Mouse (Mus musculus): ENCODE data around the gene 1700122O11Rik.

DNA sequence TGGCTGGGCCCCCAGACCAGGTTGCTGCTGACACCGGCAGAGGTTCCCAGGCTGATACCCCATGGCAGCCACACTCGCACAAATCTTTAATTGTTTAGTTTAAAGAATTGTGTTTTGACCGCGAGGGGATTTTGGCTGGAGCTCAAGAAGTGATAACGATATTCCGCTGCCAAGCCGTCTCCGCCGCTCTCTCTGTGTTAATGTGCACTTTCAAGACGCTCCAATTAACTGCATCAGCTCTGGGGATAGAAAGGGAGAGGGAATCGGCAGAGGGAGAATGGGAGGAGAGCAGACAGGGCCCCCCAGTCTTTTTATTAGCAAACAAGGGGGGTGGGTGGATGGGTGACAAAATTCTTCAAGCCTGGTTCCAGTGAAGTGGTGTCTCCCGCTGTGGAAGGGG, 8.9 kb downstream of the 1700122O11Rik start:
- no peak for TF ChIP-seq CTCF (IDR thresholded peaks at IDR 0.05; ENCODE audit: insufficient read depth, low read depth, low read length)
- no peak for TF ChIP-seq POLR2A (IDR thresholded peaks at IDR 0.05; ENCODE audit: insufficient read depth, low read depth, low read length)

Data from olfactory bulb, adult 2 months (tissue).